Mouse (Mus musculus): ENCODE data around the gene Lrrk1.

- no peak for TF ChIP-seq CTCF (IDR thresholded peaks at IDR 0.05)
- TF ChIP-seq POLR2A (IDR thresholded peaks at IDR 0.05; ENCODE audit: insufficient read depth, low read depth, low read length): no peak
Measured at GRCm38 (mm10) chr7:66214477-66214876, 173.7 kb downstream of the Lrrk1 start.
